Mouse (Mus musculus) myocyte (in vitro differentiated cells): ENCODE data around the gene Hexa.

ENCODE experiments used
- POLR2A ChIP-seq: IDR thresholded peaks from one replicate; pipeline ENCODE4 v1.6.1; 2011; ENCODE audit warnings: low read depth, mild to moderate bottlenecking, control low read depth, moderate library complexity; ENCODE audit not compliant: insufficient read length
- TCF12 ChIP-seq: IDR thresholded peaks from one replicate; pipeline ENCODE4 v1.6.1; 2011; ENCODE audit warnings: mild to moderate bottlenecking, control low read depth; ENCODE audit not compliant: poor library complexity, insufficient read depth, severe bottlenecking

- TF ChIP-seq TCF12 (no peak), POLR2A (no peak)
These were observed 39.1 kb downstream of the Hexa start for GRCm38 (mm10) chr9:59578505-59578867.
